Mouse (Mus musculus): ENCODE measurements around the gene Olfr1245. TPM values are rescaled to one million over a fixed set of nuclear protein-coding genes. Genes with fewer than 3 reads are reported as not detected.

The Olfr1245 gene
- polyA plus RNA-seq, 1 experiment from 2014 or later, result not detected

Other genes starting within 250 kb of the Olfr1245 start
- gene Olfr1232, start 248.8 kb downstream of the Olfr1245 start, polyA plus RNA-seq (2015; fragmentation: Nextera tagmentation; extraction: Ambion mirVana), result not detected in 2 replicates
- not detected in 2 replicates for gene Olfr1233, start 236.0 kb downstream of the Olfr1245 start, polyA plus RNA-seq (2015; fragmentation: Nextera tagmentation; extraction: Ambion mirVana)
- gene Olfr1234, start 213.6 kb downstream of the Olfr1245 start, polyA plus RNA-seq (2015; fragmentation: Nextera tagmentation; extraction: Ambion mirVana), result not detected in 2 replicates
- not detected in 2 replicates for gene Olfr1238, start 168.8 kb downstream of the Olfr1245 start, polyA plus RNA-seq (2015; fragmentation: Nextera tagmentation; extraction: Ambion mirVana)
- gene Olfr1239, start 158.0 kb downstream of the Olfr1245 start, polyA plus RNA-seq (2015; fragmentation: Nextera tagmentation; extraction: Ambion mirVana), result not detected in 2 replicates
- not detected in 2 replicates for gene Olfr1240, start 135.4 kb downstream of the Olfr1245 start, polyA plus RNA-seq (2015; fragmentation: Nextera tagmentation; extraction: Ambion mirVana)
- not detected in 2 replicates for gene Olfr1241, start 91.3 kb downstream of the Olfr1245 start, polyA plus RNA-seq (2015; fragmentation: Nextera tagmentation; extraction: Ambion mirVana)
- not detected in 2 replicates for gene Olfr1242, start 80.1 kb downstream of the Olfr1245 start, polyA plus RNA-seq (2015; fragmentation: Nextera tagmentation; extraction: Ambion mirVana)
- not detected in 2 replicates for gene Olfr1243, start 47.0 kb downstream of the Olfr1245 start, polyA plus RNA-seq (2015; fragmentation: Nextera tagmentation; extraction: Ambion mirVana)
- not detected in 2 replicates for gene Olfr1246, start 14.7 kb upstream of the Olfr1245 start, polyA plus RNA-seq (2015; fragmentation: Nextera tagmentation; extraction: Ambion mirVana)
- not detected in 2 replicates for gene Olfr1247, start 35.7 kb upstream of the Olfr1245 start, polyA plus RNA-seq (2015; fragmentation: Nextera tagmentation; extraction: Ambion mirVana)
- gene Olfr1248, start 39.8 kb upstream of the Olfr1245 start, polyA plus RNA-seq (2015; fragmentation: Nextera tagmentation; extraction: Ambion mirVana), result not detected in 2 replicates
- not detected in 2 replicates for gene Olfr1249, start 56.5 kb upstream of the Olfr1245 start, polyA plus RNA-seq (2015; fragmentation: Nextera tagmentation; extraction: Ambion mirVana)
- gene Olfr1250, start 83.0 kb upstream of the Olfr1245 start, polyA plus RNA-seq (2015; fragmentation: Nextera tagmentation; extraction: Ambion mirVana), result not detected in 2 replicates
- not detected in 2 replicates for gene Olfr1251, start 93.5 kb upstream of the Olfr1245 start, polyA plus RNA-seq (2015; fragmentation: Nextera tagmentation; extraction: Ambion mirVana)
- not detected in 2 replicates for gene Olfr1252, start 146.6 kb upstream of the Olfr1245 start, polyA plus RNA-seq (2015; fragmentation: Nextera tagmentation; extraction: Ambion mirVana)
- not detected in 2 replicates for gene Olfr1253, start 178.6 kb upstream of the Olfr1245 start, polyA plus RNA-seq (2015; fragmentation: Nextera tagmentation; extraction: Ambion mirVana)
- not detected in 2 replicates for gene Olfr1254, start 215.2 kb upstream of the Olfr1245 start, polyA plus RNA-seq (2015; fragmentation: Nextera tagmentation; extraction: Ambion mirVana)
- not detected in 2 replicates for gene Olfr1255, start 233.6 kb upstream of the Olfr1245 start, polyA plus RNA-seq (2015; fragmentation: Nextera tagmentation; extraction: Ambion mirVana)

Measured in hindbrain, embryonic 16.5 days (tissue).